Mouse (Mus musculus) naive thymus-derived CD4-positive, alpha-beta T cell, adult 2 months (primary cell): ENCODE results near the gene Wnt11.

Experiments
- DNase-seq: peaks from one replicate; pipeline ENCODE4 v3.0.0-alpha.2; 2011; ENCODE audit warnings: low read depth

Gene Wnt11

GRCm38 (mm10) chr7:98867053-98867793 lies 32.3 kb downstream of the Wnt11 start:
- no peak for DNase-seq

DNA sequence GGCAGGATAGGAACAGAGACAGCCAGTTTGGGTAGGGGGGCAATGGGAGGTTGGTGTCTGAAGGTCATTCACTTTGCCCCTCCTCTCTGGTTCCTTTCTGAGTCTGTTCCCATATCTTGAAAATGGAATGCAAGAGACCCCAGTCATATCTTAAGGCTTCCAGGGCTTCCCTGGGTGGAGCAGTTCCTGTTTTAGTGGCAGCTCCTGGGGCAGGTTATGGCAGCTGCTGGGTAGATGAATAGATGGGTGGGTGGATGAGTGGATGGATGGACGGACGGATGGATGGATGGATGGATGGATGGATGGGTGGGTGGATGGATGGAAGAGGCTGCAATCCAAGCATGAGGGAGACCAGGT lies 32.9 kb downstream of the Wnt11 start:
- DNase-seq, result no peak

- no peak for DNase-seq
Observed at GRCm38 (mm10) chr7:98869070-98869469, 34.2 kb downstream of the Wnt11 start.

GRCm38 (mm10) chr7:98870791-98871190 lies 35.9 kb downstream of the Wnt11 start:
- DNase-seq, result no peak

GRCm38 (mm10) chr7:98871882-98872281 lies 37.0 kb downstream of the Wnt11 start:
- no peak for DNase-seq

GRCm38 (mm10) chr7:98873316-98873715 lies 38.4 kb downstream of the Wnt11 start:
- no peak for DNase-seq

GRCm38 (mm10) chr7:98874411-98874951 lies 39.6 kb downstream of the Wnt11 start:
- no peak for DNase-seq

DNA sequence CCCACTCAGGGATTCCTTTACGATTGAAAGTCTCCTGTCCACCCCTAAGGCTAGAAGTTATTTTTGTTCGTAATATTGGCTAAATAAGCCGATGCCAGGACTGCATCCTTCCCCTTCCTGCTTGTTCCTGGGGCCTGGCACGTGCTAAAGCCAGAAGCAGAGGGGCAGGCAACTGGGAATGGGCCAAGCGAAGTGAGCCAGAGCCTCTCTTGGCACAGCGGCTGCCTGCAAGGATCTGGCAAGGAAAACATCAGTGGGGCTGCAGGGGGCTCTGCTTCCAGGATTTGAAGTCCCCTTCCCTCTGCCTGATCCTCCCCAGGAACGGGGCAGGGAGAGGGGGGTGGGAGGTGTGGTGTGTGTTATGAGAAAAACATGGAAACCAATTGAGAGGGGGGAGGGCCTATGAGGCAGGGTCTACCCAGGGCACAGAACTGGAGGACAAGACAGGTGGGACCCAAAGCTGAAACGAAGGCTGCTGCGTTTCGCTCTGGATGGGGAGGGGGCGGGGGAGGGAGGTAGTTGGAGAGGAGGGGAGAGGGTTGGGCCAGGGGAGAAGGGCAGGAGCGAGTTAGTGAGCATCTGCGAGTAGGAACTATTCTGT lies 40.6 kb downstream of the Wnt11 start:
- DNase-seq, result no peak

DNA sequence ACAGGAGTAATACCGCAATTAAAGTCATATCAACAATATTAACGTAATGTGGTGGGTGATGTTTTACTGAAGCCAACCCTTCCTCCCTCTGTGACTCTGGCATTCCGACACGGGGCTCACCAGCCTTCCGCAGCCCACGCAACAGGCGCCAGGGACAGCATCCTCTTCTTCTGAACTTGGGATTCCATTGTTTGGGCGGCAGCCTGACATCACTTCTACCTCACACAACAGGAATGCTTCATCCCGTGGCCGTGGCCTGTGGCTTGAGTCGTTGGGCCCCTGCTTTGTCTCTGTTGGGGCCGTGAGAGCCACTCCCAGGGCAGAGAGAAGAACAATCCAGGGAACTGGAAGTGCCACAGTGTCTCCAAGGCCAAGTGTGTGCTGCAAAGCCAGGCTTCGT lies 41.2 kb downstream of the Wnt11 start:
- DNase-seq, result no peak

- no peak for DNase-seq
Observed at GRCm38 (mm10) chr7:98879176-98879575, 44.3 kb downstream of the Wnt11 start.

DNA sequence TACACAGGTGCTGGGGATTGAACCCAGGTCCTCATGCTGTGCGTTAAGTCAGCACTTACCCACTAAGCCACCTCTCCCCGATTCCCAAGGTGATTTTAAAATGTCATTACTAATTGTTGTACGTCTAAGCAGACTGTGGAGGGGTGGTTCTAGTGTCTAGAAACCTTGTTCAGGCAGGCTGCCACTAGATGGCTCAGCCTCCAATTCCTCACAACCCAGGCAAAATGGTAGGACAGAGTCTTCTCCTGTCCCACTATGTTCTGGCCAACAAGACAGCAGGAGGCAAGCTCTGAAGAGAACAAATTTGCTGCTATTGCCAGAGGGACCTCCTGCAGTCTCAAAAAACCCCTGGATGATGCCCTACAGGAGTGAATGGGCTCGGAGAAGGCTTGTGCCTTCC lies 47.0 kb downstream of the Wnt11 start:
- peak; percentile 16 for DNase-seq

DNA sequence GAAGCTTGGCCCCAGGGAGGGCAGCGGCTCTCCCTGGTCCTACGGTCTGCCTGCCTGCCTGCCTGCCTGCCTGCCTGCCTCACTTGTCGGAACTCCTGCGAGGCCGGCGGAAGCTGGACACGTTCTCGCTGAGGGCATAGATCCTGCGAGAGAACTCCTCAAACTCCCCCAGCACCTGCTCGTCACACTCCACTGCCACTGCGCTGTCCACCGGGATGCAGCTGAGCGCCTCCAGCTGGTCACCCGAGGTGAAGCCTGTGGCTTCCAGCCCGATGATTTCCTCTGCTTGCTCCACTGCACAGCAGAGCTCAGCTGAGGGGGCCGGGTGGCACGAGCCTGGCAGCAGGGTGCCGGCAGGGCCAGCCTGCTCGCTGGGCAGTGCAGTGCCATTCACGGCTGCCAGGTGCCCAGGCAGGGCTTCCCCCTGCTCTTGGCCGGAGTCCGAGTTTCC lies 52.9 kb downstream of the Wnt11 start:
- DNase-seq, result no peak

GRCm38 (mm10) chr7:98888810-98889209 lies 53.9 kb downstream of the Wnt11 start:
- no peak for DNase-seq

DNA sequence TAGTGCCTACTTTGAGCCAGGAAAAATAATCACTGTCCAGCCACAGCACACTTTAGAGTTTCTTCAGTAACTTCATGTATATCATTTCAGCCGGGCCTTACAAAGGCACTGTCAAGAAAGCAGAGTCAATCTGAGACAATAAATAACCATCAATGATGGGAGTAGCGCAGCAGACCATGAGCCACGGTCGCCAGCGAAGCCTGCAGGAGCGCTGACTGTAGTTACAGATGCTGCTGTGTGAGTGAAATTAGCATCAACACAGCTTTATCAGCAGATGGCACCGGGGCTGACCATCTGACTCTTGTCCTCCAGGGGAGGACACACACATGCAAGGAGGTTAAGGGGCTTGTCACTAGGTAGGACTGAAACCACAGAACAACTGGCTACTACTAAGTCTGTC lies 54.3 kb downstream of the Wnt11 start:
- DNase-seq, result no peak

- DNase-seq, result no peak
Observed at GRCm38 (mm10) chr7:98893144-98893543, 58.2 kb downstream of the Wnt11 start.

DNA sequence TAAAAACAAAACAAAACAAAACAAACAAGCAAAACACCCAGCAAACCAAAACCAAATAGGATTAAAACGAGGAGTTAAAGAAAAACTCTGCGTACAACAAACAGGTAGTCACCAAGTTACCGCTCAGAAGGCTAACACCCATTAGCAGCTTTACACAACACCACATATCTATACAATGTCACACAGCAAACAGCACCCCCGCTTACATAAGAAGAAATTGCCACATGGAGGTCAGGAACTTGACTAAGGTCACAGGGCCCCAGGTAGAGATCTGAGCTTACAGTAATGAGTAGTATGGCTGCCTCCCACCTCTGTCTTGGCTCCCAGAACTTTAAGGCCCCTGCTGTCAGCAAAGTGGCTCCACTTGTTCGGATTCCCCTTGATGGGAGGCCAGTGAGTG lies 59.4 kb downstream of the Wnt11 start:
- no peak for DNase-seq

DNA sequence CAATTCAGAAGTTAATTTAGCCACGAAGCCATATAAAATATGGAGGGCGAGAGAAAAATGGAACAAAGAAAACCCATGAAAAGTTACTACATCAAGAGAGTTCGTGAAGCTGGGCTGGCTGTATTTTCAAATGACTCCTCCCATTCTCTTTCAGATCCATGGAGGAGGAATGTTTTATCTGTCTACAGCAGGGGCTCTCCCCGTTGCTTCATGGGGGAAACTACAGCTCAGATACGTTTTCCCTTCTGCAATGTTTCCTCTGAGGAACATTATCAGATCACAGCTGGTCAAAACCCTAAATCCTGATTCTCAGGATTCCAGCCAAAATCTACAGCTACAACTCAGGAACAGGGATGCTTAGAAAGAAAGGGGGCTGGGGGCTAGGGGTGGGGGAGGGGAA lies 59.9 kb downstream of the Wnt11 start:
- no peak for DNase-seq

GRCm38 (mm10) chr7:98895501-98896095 lies 60.7 kb downstream of the Wnt11 start:
- DNase-seq, result no peak

DNA sequence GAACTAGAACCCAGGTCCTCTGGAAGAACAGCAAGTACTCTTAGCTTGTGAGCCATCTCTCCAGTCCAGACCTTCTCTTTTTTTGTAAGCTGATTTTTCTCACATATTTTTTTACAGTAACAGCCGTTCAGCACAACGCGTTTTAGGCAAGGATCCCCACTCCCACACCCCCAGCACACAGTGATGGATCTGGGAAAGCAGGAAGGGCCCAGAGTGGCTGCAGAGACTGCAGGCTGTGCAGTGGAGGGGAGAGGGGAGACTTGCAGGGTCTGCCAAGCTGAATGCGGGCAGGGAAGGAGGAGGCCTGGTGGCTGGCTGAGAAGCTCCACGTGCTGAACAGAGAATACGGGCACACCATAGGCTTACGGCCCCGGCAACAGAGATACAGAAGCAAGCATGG lies 62.4 kb downstream of the Wnt11 start:
- DNase-seq, result no peak

- no peak for DNase-seq
Observed at GRCm38 (mm10) chr7:98899815-98900214, 64.9 kb downstream of the Wnt11 start.

- peak; percentile 38 for DNase-seq
Observed at GRCm38 (mm10) chr7:98901120-98901519, 66.2 kb downstream of the Wnt11 start.

GRCm38 (mm10) chr7:98903884-98904283 lies 69.0 kb downstream of the Wnt11 start:
- no peak for DNase-seq
